Comparison of ENCODE assay signal across 18 mouse cellular contexts in genomic region chr9:47601541-47601940, GRCm38 (mm10).
"Had no signal": no experiment of that assay in that cellular context is flagged by ENCODE, and none has a peak within 500 bp of the region (broad histone marks: within the 10 kb centered on the region; RNA-seq: fewer than 3 reads in every experiment).

No protein-coding gene starts in this region.

- H3K9ac ChIP-seq: lung, embryonic 14.5 days; midbrain, embryonic 12.5 days; neural tube, embryonic 13.5 days; neural tube, embryonic 15.5 days had no signal

- H3K27ac ChIP-seq: midbrain, embryonic 10.5 days; midbrain, embryonic 12.5 days; neural tube, embryonic 13.5 days; neural tube, embryonic 15.5 days had no signal

- DNase-seq: lung, adult 18-20 months; lung, embryonic 14.5 days; lung, postnatal 10 days; lung, postnatal 4 days; midbrain, embryonic 14.5 days; retina, postnatal 1 day; right cerebral cortex, adult 18-20 months; right cerebral cortex, postnatal 25 days; right cerebral cortex, postnatal 4 days; spleen, adult 18-20 months; thymus, adult 18-20 months; thymus, postnatal 14 days; thymus, postnatal 36 days had no signal

- H3K36me3 ChIP-seq: midbrain, embryonic 12.5 days; neural tube, embryonic 13.5 days; neural tube, embryonic 15.5 days had no signal

- H3K4me3 ChIP-seq: midbrain, embryonic 10.5 days; midbrain, embryonic 12.5 days; myocyte; neural tube, embryonic 13.5 days; neural tube, embryonic 15.5 days had no signal

- H3K9me3 ChIP-seq: midbrain, embryonic 10.5 days; midbrain, embryonic 12.5 days; neural tube, embryonic 13.5 days; neural tube, embryonic 15.5 days had no signal

- H3K27me3 ChIP-seq: midbrain, embryonic 12.5 days; neural tube, embryonic 13.5 days; neural tube, embryonic 15.5 days had no signal

- H3K4me2 ChIP-seq: lung, embryonic 14.5 days; midbrain, embryonic 12.5 days; neural tube, embryonic 13.5 days; neural tube, embryonic 15.5 days had no signal
